Mouse (Mus musculus): Measurements from ENCODE around the gene Farsa. TPM values are rescaled to one million over a fixed set of nuclear protein-coding genes. Genes with fewer than 3 reads are reported as not detected.
"Not testable (repeated sequence)": the region's sequence is repeated elsewhere in the genome, so short reads cannot be mapped to it uniquely, and the experiment has no call there.

The Farsa gene
- polyA plus RNA-seq, 1 experiment, result 109 TPM

GRCm38 (mm10) chr8:84907493-84907892 lies 50.7 kb downstream of the Farsa start:
- TF ChIP-seq CTCF (IDR thresholded peaks at IDR 0.05; ENCODE audit: borderline replicate concordance, extremely low read depth, insufficient read depth, insufficient read length) (no peak), POLR2A (IDR thresholded peaks at IDR 0.05; ENCODE audit: borderline replicate concordance, extremely low read depth, insufficient read depth, insufficient read length, poor library complexity, severe bottlenecking) (no peak)

GRCm38 (mm10) chr8:84907979-84908378 lies 51.2 kb downstream of the Farsa start:
- not testable (repeated sequence) for DNase-seq (ENCODE audit: low read depth)

More at GRCm38 (mm10) chr8:84907493-84907892, 50.7 kb downstream of the Farsa start:
- DNase-seq (ENCODE audit: low read depth), result no peak

- DNase-seq (ENCODE audit: low read depth), result peak; percentile 98
- TF ChIP-seq CTCF (IDR thresholded peaks at IDR 0.05; ENCODE audit: borderline replicate concordance, extremely low read depth, insufficient read depth, insufficient read length) (no peak), POLR2A (IDR thresholded peaks at IDR 0.05; ENCODE audit: borderline replicate concordance, extremely low read depth, insufficient read depth, insufficient read length, poor library complexity, severe bottlenecking) (peak; percentile 12; the same call in 1 of the 2 replicates)
These were observed 51.8 kb downstream of the Farsa start, which contains the start of gene Dnase2a for GRCm38 (mm10) chr8:84908421-84909161. Gene Dnase2a (plus strand): TSS chr8:84908560.

GRCm38 (mm10) chr8:84909162-84909767 lies 52.5 kb downstream of the Farsa start:
- TF ChIP-seq POLR2A (IDR thresholded peaks at IDR 0.05; ENCODE audit: borderline replicate concordance, extremely low read depth, insufficient read depth, insufficient read length, poor library complexity, severe bottlenecking), result no peak
- no peak for TF ChIP-seq CTCF (IDR thresholded peaks at IDR 0.05; ENCODE audit: borderline replicate concordance, extremely low read depth, insufficient read depth, insufficient read length)
- DNase-seq (ENCODE audit: low read depth), result no peak

- DNase-seq (ENCODE audit: low read depth), result no peak
- TF ChIP-seq CTCF (IDR thresholded peaks at IDR 0.05; ENCODE audit: borderline replicate concordance, extremely low read depth, insufficient read depth, insufficient read length), result no peak
- TF ChIP-seq POLR2A (IDR thresholded peaks at IDR 0.05; ENCODE audit: borderline replicate concordance, extremely low read depth, insufficient read depth, insufficient read length, poor library complexity, severe bottlenecking), result no peak
These were observed 53.2 kb downstream of the Farsa start for GRCm38 (mm10) chr8:84909949-84910348.

GRCm38 (mm10) chr8:84910551-84910950 lies 53.8 kb downstream of the Farsa start:
- DNase-seq (ENCODE audit: low read depth), result no peak
- no peak for TF ChIP-seq POLR2A (IDR thresholded peaks at IDR 0.05; ENCODE audit: borderline replicate concordance, extremely low read depth, insufficient read depth, insufficient read length, poor library complexity, severe bottlenecking)
- TF ChIP-seq CTCF (IDR thresholded peaks at IDR 0.05; ENCODE audit: borderline replicate concordance, extremely low read depth, insufficient read depth, insufficient read length), result no peak

- no peak for DNase-seq (ENCODE audit: low read depth)
- no peak for TF ChIP-seq POLR2A (IDR thresholded peaks at IDR 0.05; ENCODE audit: borderline replicate concordance, extremely low read depth, insufficient read depth, insufficient read length, poor library complexity, severe bottlenecking)
- TF ChIP-seq CTCF (IDR thresholded peaks at IDR 0.05; ENCODE audit: borderline replicate concordance, extremely low read depth, insufficient read depth, insufficient read length), result no peak
These were observed 55.1 kb downstream of the Farsa start for GRCm38 (mm10) chr8:84911854-84912253.

- TF ChIP-seq CTCF (IDR thresholded peaks at IDR 0.05; ENCODE audit: borderline replicate concordance, extremely low read depth, insufficient read depth, insufficient read length), result no peak
- no peak for TF ChIP-seq POLR2A (IDR thresholded peaks at IDR 0.05; ENCODE audit: borderline replicate concordance, extremely low read depth, insufficient read depth, insufficient read length, poor library complexity, severe bottlenecking)
These were observed 55.6 kb downstream of the Farsa start for GRCm38 (mm10) chr8:84912391-84912790.

GRCm38 (mm10) chr8:84912895-84913501 lies 56.2 kb downstream of the Farsa start:
- DNase-seq (ENCODE audit: low read depth), result peak; percentile 65
- no peak for TF ChIP-seq CTCF (IDR thresholded peaks at IDR 0.05; ENCODE audit: borderline replicate concordance, extremely low read depth, insufficient read depth, insufficient read length)
- TF ChIP-seq POLR2A (IDR thresholded peaks at IDR 0.05; ENCODE audit: borderline replicate concordance, extremely low read depth, insufficient read depth, insufficient read length, poor library complexity, severe bottlenecking), result no peak

More at GRCm38 (mm10) chr8:84912391-84912790, 55.6 kb downstream of the Farsa start:
- no peak for DNase-seq (ENCODE audit: low read depth)

- no peak for DNase-seq (ENCODE audit: low read depth)
- no peak for TF ChIP-seq POLR2A (IDR thresholded peaks at IDR 0.05; ENCODE audit: borderline replicate concordance, extremely low read depth, insufficient read depth, insufficient read length, poor library complexity, severe bottlenecking)
- TF ChIP-seq CTCF (IDR thresholded peaks at IDR 0.05; ENCODE audit: borderline replicate concordance, extremely low read depth, insufficient read depth, insufficient read length), result no peak
These were observed 56.7 kb downstream of the Farsa start for GRCm38 (mm10) chr8:84913502-84913900.

- peak; percentile 50 for DNase-seq (ENCODE audit: low read depth)
- TF ChIP-seq POLR2A (IDR thresholded peaks at IDR 0.05; ENCODE audit: borderline replicate concordance, extremely low read depth, insufficient read depth, insufficient read length, poor library complexity, severe bottlenecking) (no peak), CTCF (IDR thresholded peaks at IDR 0.05; ENCODE audit: borderline replicate concordance, extremely low read depth, insufficient read depth, insufficient read length) (peak; percentile 35; the same call in 1 of the 2 replicates)
These were observed 57.2 kb downstream of the Farsa start for GRCm38 (mm10) chr8:84913960-84914359.
